Mouse (Mus musculus): ENCODE measurements around the gene Chrm4. TPM values are rescaled to one million over a fixed set of nuclear protein-coding genes. Genes with fewer than 3 reads are reported as not detected.

The Chrm4 gene
- polyA plus RNA-seq, 1 experiment from 2014 or later, result 0.23 TPM

- Histone ChIP-seq H3K27ac (ENCODE audit: low read length) (no peak overlapping the region), H3K27me3 (replicated peaks; ENCODE audit: control insufficient read depth, insufficient read depth, low read length) (no peaks in the 10 kb centered on the region), H3K9ac (ENCODE audit: low read depth, low read length) (no peak overlapping the region), H3K4me3 (ENCODE audit: low read length) (no peak overlapping the region), H3K4me1 (ENCODE audit: control insufficient read depth, insufficient read depth, low read length) (peaks cover 4% of the 10 kb centered on the region), H3K36me3 (ENCODE audit: control insufficient read depth, insufficient read depth, low read length) (0 out of 2 replicates have a peak, but pooled peaks cover 5% of the 10 kb centered on the region), H3K9me3 (ENCODE audit: control insufficient read depth, low read length) (no peaks in the 10 kb centered on the region), H3K4me2 (ENCODE audit: low read depth, low read length) (no peak overlapping the region)
- ATAC-seq, result no peak
- 64% methylated on average over 5 of the region's 5 CpGs for WGBS
Observed at GRCm38 (mm10) chr2:91902336-91902735, 24.7 kb upstream of the Chrm4 start.

DNA sequence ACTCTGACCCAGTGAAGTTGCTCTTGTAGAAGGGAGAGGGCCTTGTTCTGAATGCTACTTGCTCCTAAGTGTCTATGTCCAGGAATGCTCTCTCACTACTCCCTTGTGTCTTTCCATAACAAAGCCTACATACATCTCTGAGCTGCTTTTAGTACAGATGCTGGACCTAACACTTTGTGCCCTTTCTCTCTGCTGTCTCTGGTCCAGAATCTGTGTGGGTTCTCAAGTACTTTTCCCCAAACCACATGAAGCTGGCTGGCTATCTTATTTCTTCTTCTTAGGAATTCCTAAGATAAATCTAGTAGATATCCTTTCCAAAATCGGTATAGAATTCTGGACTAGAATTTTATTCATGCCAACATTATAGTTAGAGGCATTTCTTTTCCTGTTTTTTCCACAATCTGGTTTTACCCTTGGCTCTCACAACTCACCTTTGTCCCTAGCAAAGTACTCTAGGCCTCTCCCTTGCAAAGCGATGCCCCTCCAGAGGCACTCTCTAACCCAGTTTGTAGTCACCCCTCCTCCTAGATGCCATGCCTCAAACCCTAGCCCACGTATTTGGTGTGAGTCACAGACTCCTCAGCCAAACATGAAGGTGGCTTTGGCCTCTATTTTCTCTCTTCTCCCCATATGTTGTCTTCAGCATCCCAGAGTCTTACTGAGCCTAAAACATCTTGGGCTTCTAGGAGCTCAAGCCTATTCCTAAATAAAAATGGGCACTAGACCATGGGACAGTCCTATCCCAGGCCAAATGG, 23.7 kb upstream of the Chrm4 start:
- 92% methylated on average over 3 of the region's 3 CpGs for WGBS
- ATAC-seq, result no peak
- H3K9ac ChIP-seq (ENCODE audit: low read depth, low read length), result no peak overlapping the region
- H3K36me3 ChIP-seq (ENCODE audit: control insufficient read depth, insufficient read depth, low read length), result 0 out of 2 replicates have a peak, but pooled peaks cover 5% of the 10 kb centered on the region
- no peak overlapping the region for H3K4me2 ChIP-seq (ENCODE audit: low read depth, low read length)
- no peaks in the 10 kb centered on the region for H3K27me3 ChIP-seq (replicated peaks; ENCODE audit: control insufficient read depth, insufficient read depth, low read length)
- no peak overlapping the region for H3K27ac ChIP-seq (ENCODE audit: low read length)
- no peak overlapping the region for H3K4me3 ChIP-seq (ENCODE audit: low read length)
- peaks cover 4% of the 10 kb centered on the region; the same call in 1 of the 2 replicates for H3K4me1 ChIP-seq (ENCODE audit: control insufficient read depth, insufficient read depth, low read length)
- no peaks in the 10 kb centered on the region for H3K9me3 ChIP-seq (ENCODE audit: control insufficient read depth, low read length)

- Histone ChIP-seq H3K36me3 (ENCODE audit: control insufficient read depth, insufficient read depth, low read length) (0 out of 2 replicates have a peak, but pooled peaks cover 5% of the 10 kb centered on the region), H3K4me1 (ENCODE audit: control insufficient read depth, insufficient read depth, low read length) (peaks cover 4% of the 10 kb centered on the region; the same call in 1 of the 2 replicates), H3K4me2 (ENCODE audit: low read depth, low read length) (no peak overlapping the region), H3K9ac (ENCODE audit: low read depth, low read length) (no peak overlapping the region), H3K4me3 (ENCODE audit: low read length) (no peak overlapping the region), H3K27me3 (replicated peaks; ENCODE audit: control insufficient read depth, insufficient read depth, low read length) (no peaks in the 10 kb centered on the region), H3K27ac (ENCODE audit: low read length) (no peak overlapping the region), H3K9me3 (ENCODE audit: control insufficient read depth, low read length) (no peaks in the 10 kb centered on the region)
- 72% methylated on average over 5 of the region's 5 CpGs for WGBS
- no peak for ATAC-seq
Observed at GRCm38 (mm10) chr2:91904618-91905307, 22.3 kb upstream of the Chrm4 start.

GRCm38 (mm10) chr2:91906141-91906540, 20.9 kb upstream of the Chrm4 start:
- Histone ChIP-seq H3K4me1 (ENCODE audit: control insufficient read depth, insufficient read depth, low read length) (peaks cover 4% of the 10 kb centered on the region; the same call in 1 of the 2 replicates), H3K27me3 (replicated peaks; ENCODE audit: control insufficient read depth, insufficient read depth, low read length) (no peaks in the 10 kb centered on the region), H3K27ac (ENCODE audit: low read length) (no peak overlapping the region), H3K9ac (ENCODE audit: low read depth, low read length) (no peak overlapping the region), H3K4me3 (ENCODE audit: low read length) (no peak overlapping the region), H3K36me3 (ENCODE audit: control insufficient read depth, insufficient read depth, low read length) (0 out of 2 replicates have a peak, but pooled peaks cover 5% of the 10 kb centered on the region), H3K4me2 (ENCODE audit: low read depth, low read length) (no peak overlapping the region), H3K9me3 (ENCODE audit: control insufficient read depth, low read length) (no peaks in the 10 kb centered on the region)
- ATAC-seq, result no peak
- WGBS, result 89% methylated on average over 2 of the region's 2 CpGs

GRCm38 (mm10) chr2:91912616-91913015, 14.4 kb upstream of the Chrm4 start:
- Histone ChIP-seq H3K4me2 (ENCODE audit: low read depth, low read length) (no peak overlapping the region), H3K27ac (ENCODE audit: low read length) (no peak overlapping the region), H3K9ac (ENCODE audit: low read depth, low read length) (no peak overlapping the region), H3K27me3 (replicated peaks; ENCODE audit: control insufficient read depth, insufficient read depth, low read length) (no peaks in the 10 kb centered on the region), H3K4me1 (ENCODE audit: control insufficient read depth, insufficient read depth, low read length) (no peaks in the 10 kb centered on the region), H3K9me3 (ENCODE audit: control insufficient read depth, low read length) (no peaks in the 10 kb centered on the region), H3K36me3 (ENCODE audit: control insufficient read depth, insufficient read depth, low read length) (peaks cover 5% of the 10 kb centered on the region), H3K4me3 (ENCODE audit: low read length) (no peak overlapping the region)
- WGBS, result 63% methylated on average over 3 of the region's 3 CpGs
- no peak for ATAC-seq

DNA sequence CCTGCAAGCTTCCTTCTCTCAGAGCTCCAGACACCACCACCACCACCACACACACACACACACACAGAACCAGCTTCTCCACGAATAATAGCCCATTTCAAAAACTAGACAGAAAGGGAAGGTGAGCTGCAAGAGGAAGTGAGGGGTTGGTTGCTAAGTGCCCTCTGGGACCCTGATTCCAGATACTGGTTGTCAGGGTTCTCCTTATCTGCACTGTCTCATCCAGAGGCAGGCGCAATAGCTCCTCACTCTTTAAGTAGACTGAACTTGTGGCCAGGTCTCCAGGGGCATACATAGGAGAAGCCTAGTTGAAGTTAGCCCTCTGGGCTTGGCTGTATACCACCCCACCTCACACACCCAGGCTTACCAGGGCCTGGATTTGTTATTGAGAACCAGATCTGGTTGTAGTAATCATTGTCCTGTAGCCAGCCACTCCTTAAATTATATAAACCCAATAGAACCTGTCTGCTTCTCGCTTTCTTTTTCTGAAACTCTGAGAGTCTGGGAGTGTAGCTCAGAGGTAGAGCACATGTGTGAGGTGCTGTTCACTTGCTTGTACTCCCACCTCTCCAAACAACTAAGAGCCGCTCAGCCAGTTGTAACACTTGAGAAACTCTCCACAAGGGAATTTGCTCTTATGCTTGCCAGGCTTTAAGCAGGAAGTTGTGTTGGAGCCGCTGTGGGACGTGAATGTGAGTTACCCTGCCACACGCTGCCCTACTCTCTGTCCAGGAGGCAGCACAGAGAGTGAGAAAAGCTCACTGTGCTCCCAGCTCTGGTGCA, 13.5 kb upstream of the Chrm4 start:
- no peaks in the 10 kb centered on the region for H3K27me3 ChIP-seq (replicated peaks; ENCODE audit: control insufficient read depth, insufficient read depth, low read length)
- H3K9me3 ChIP-seq (ENCODE audit: control insufficient read depth, low read length), result no peaks in the 10 kb centered on the region
- H3K36me3 ChIP-seq (ENCODE audit: control insufficient read depth, insufficient read depth, low read length), result peaks cover 7% of the 10 kb centered on the region
- no peak overlapping the region for H3K27ac ChIP-seq (ENCODE audit: low read length)
- WGBS, result 89% methylated on average over 7 of the region's 7 CpGs
- H3K4me1 ChIP-seq (ENCODE audit: control insufficient read depth, insufficient read depth, low read length), result no peaks in the 10 kb centered on the region
- no peak for ATAC-seq
- no peak overlapping the region for H3K4me3 ChIP-seq (ENCODE audit: low read length)
- H3K9ac ChIP-seq (ENCODE audit: low read depth, low read length), result no peak overlapping the region
- H3K4me2 ChIP-seq (ENCODE audit: low read depth, low read length), result no peak overlapping the region

DNA sequence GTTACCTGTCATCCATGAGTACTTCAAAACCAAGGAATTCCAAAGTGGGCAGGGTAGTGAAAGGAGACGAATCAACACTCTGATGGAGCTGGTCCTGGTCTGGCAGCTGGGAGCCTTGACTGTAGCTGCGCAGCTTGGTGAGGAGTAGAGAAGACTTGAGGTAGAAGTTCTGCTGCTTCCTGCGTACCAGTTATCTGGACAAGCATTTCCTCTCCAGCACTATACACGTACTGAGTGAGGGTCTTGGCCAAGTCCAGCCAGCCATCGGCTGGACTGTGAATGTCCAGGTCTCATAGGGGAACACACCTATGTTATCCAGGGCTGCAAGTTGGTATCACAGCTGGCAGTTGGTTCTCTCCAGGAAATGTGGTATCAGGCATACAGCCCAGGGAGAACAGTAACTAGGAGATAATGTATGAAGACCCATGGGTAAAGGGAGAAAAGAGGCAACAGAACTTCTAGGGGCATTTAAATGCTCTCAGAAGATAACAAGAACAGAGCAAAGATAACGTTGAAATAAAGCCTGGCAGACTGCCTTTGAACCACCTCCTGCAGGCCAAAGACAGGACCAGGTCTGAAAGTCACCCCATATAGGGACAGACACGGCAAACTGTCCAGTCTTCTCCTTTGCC, 10.6 kb upstream of the Chrm4 start:
- H3K4me2 ChIP-seq (ENCODE audit: low read depth, low read length), result no peak overlapping the region
- no peak overlapping the region for H3K27ac ChIP-seq (ENCODE audit: low read length)
- no peak overlapping the region for H3K9ac ChIP-seq (ENCODE audit: low read depth, low read length)
- peaks cover 5% of the 10 kb centered on the region for H3K27me3 ChIP-seq (replicated peaks; ENCODE audit: control insufficient read depth, insufficient read depth, low read length)
- WGBS, result 87% methylated on average over 7 of the region's 7 CpGs
- no peak overlapping the region for H3K4me3 ChIP-seq (ENCODE audit: low read length)
- H3K36me3 ChIP-seq (ENCODE audit: control insufficient read depth, insufficient read depth, low read length), result peaks cover 7% of the 10 kb centered on the region
- H3K4me1 ChIP-seq (ENCODE audit: control insufficient read depth, insufficient read depth, low read length), result peaks cover 3% of the 10 kb centered on the region
- no peak for ATAC-seq
- H3K9me3 ChIP-seq (ENCODE audit: control insufficient read depth, low read length), result no peaks in the 10 kb centered on the region

DNA sequence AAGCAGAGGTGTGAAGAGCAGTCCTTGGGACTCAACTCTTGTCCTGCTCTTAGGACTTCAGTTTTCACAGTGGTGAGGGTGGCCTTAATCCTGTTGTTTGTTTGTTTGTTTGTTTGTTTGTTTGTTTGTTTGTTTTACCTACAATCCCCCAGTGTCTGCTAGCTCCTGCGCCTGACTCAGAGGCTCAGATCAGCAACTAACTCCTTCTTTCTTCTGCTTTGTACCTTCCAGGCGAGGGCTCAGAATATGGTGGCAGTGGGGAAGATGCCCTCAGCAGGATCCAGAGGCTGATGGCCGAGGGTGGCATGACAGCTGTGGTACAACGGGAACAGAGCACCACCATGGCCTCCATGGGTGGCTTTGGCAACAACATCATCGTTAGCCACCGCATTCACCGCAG, 10.0 kb upstream of the Chrm4 start:
- H3K27ac ChIP-seq (ENCODE audit: low read length), result no peak overlapping the region
- H3K9me3 ChIP-seq (ENCODE audit: control insufficient read depth, low read length), result no peaks in the 10 kb centered on the region
- 89% methylated on average over 7 of the region's 7 CpGs for WGBS
- H3K9ac ChIP-seq (ENCODE audit: low read depth, low read length), result no peak overlapping the region
- peaks cover 3% of the 10 kb centered on the region for H3K36me3 ChIP-seq (ENCODE audit: control insufficient read depth, insufficient read depth, low read length)
- peaks cover 8% of the 10 kb centered on the region for H3K4me1 ChIP-seq (ENCODE audit: control insufficient read depth, insufficient read depth, low read length)
- peaks cover 10% of the 10 kb centered on the region for H3K27me3 ChIP-seq (replicated peaks; ENCODE audit: control insufficient read depth, insufficient read depth, low read length)
- H3K4me2 ChIP-seq (ENCODE audit: low read depth, low read length), result no peak overlapping the region
- no peak overlapping the region for H3K4me3 ChIP-seq (ENCODE audit: low read length)
- ATAC-seq, result no peak

DNA sequence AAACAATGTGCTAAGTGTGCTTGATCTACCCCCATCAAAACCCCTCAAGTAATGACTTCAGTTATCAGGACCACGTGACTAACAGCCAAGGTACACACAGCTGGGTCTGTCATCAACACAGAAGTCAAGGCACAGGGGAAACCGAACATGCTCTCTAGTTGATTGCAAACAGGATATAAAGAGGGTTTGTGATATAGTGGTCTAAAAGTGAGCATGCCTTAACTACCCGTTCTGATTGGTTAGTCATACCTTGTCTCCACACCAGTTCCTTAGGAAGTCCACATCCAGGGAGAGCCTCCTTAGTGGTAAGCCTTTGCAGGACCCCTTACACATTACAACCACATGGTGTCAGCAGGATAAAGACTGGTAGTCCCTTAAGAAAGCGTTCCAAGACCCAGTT, 6.9 kb upstream of the Chrm4 start:
- Histone ChIP-seq H3K4me3 (ENCODE audit: low read length) (no peak overlapping the region), H3K36me3 (ENCODE audit: control insufficient read depth, insufficient read depth, low read length) (0 out of 2 replicates have a peak, but pooled peaks cover 2% of the 10 kb centered on the region), H3K27ac (ENCODE audit: low read length) (no peak overlapping the region), H3K9ac (ENCODE audit: low read depth, low read length) (no peak overlapping the region), H3K27me3 (replicated peaks; ENCODE audit: control insufficient read depth, insufficient read depth, low read length) (peaks cover 38% of the 10 kb centered on the region), H3K4me2 (ENCODE audit: low read depth, low read length) (no peak overlapping the region), H3K9me3 (ENCODE audit: control insufficient read depth, low read length) (no peaks in the 10 kb centered on the region), H3K4me1 (ENCODE audit: control insufficient read depth, insufficient read depth, low read length) (peaks cover 26% of the 10 kb centered on the region)
- 58% methylated on average over 4 of the region's 4 CpGs for WGBS
- no peak for ATAC-seq

Data from intestine, embryonic 16.5 days (tissue).